Mouse (Mus musculus): ENCODE measurements around the gene Fgfr2.

- TF ChIP-seq CTCF (IDR thresholded peaks at IDR 0.05; ENCODE audit: insufficient read depth, low read length): no peak
- TF ChIP-seq POLR2A (IDR thresholded peaks at IDR 0.05; ENCODE audit: borderline replicate concordance, extremely low read depth, low read depth, low read length): no peak
Observed at GRCm38 (mm10) chr7:132075825-132076224, 1047.3 kb downstream of the Fgfr2 start.
